In genomic region chr17:81378436-81378835, GRCm38 (mm10) we compare ENCODE assay signal across 34 mouse cellular contexts.
A peak's percentile ranks its signal among the peaks of the same experiment; 100 is the strongest.
DNase-seq lines count a peak whose midpoint lies in the region; ATAC-seq and TF ChIP-seq lines count a peak whose summit lies in the region.
"Had no signal": no experiment of that assay in that cellular context is flagged by ENCODE, and none has a peak within 500 bp of the region (broad histone marks: within the 10 kb centered on the region; RNA-seq: fewer than 3 reads in every experiment).

No protein-coding gene starts in this region.

- H3K36me3 ChIP-seq in lung, embryonic 14.5 days (ENCODE audit: insufficient read depth), result no peaks in the 10 kb centered on the region
- H3K36me3 ChIP-seq: embryonic facial prominence, embryonic 10.5 days; embryonic facial prominence, embryonic 15.5 days; forebrain, embryonic 12.5 days; G1E; hindbrain, embryonic 12.5 days; intestine, embryonic 15.5 days; limb, embryonic 10.5 days; limb, embryonic 15.5 days; lung, embryonic 15.5 days; midbrain, embryonic 12.5 days; neural tube, embryonic 12.5 days had no signal

- no peak for ATAC-seq in lung, embryonic 14.5 days (ENCODE audit: insufficient read depth)
- peak; percentile 75 for ATAC-seq in megakaryocyte progenitor cell, adult 5-6 weeks (replicated peaks; ENCODE audit: poor library complexity)
- ATAC-seq: hindbrain, postnatal 0 days; intestine, embryonic 15.5 days had no signal

- H3K4me2 ChIP-seq in lung, embryonic 14.5 days, result no peak overlapping the region
- H3K4me2 ChIP-seq: embryonic facial prominence, embryonic 15.5 days; forebrain, embryonic 12.5 days; heart, embryonic 15.5 days; hindbrain, embryonic 12.5 days; intestine, embryonic 15.5 days; limb, embryonic 15.5 days; lung, embryonic 15.5 days; midbrain, embryonic 12.5 days; neural tube, embryonic 12.5 days had no signal

- no peaks in the 10 kb centered on the region for H3K9me3 ChIP-seq in lung, embryonic 14.5 days (ENCODE audit: low read depth, low read length)
- H3K9me3 ChIP-seq: embryonic facial prominence, embryonic 10.5 days; embryonic facial prominence, embryonic 15.5 days; forebrain, embryonic 12.5 days; G1E; heart, embryonic 10.5 days; heart, embryonic 15.5 days; hindbrain, embryonic 12.5 days; intestine, embryonic 15.5 days; limb, embryonic 10.5 days; limb, embryonic 15.5 days; lung, embryonic 15.5 days; megakaryocyte, embryonic 14.5 days; midbrain, embryonic 12.5 days; neural tube, embryonic 12.5 days had no signal

- no peak overlapping the region for H3K9ac ChIP-seq in lung, embryonic 14.5 days
- H3K9ac ChIP-seq: embryonic facial prominence, embryonic 15.5 days; forebrain, embryonic 12.5 days; heart, embryonic 15.5 days; hindbrain, embryonic 12.5 days; intestine, embryonic 15.5 days; limb, embryonic 15.5 days; liver, embryonic 14.5 days; lung, embryonic 15.5 days; midbrain, embryonic 12.5 days; neural tube, embryonic 12.5 days had no signal

- TF ChIP-seq CTCF in lung, embryonic 14.5 days (IDR thresholded peaks at IDR 0.05; ENCODE audit: low read depth), result no peak

- peak; percentile 12 for DNase-seq in gastrocnemius, adult 18-20 months (ENCODE audit: low spot score)
- no peak for DNase-seq in gastrocnemius, adult 8-10 months (ENCODE audit: low spot score in 2 of 2)
- DNase-seq in lung, embryonic 14.5 days, result peak; percentile 61
- DNase-seq in lung, postnatal 36 days, result no peak
- no peak for DNase-seq in cerebellum, adult 9-11 months
- no peak for DNase-seq in cerebellum, adult 18-20 months
- DNase-seq: adrenal gland, adult 2 months; cerebellum, adult 11 months; cerebellum, postnatal 14 days; heart, postnatal 36 days; kidney, adult 2 months; kidney, postnatal 10 days; layer of hippocampus, postnatal 36 days; right cerebral cortex, postnatal 4 days; thymus, adult 2 months had no signal

- H3K4me1 ChIP-seq in lung, embryonic 14.5 days (ENCODE audit: insufficient read depth), result no peaks in the 10 kb centered on the region
- H3K4me1 ChIP-seq in brown adipose tissue, adult 24 weeks (ENCODE audit: control insufficient read depth, insufficient read depth, insufficient read length, low read length), result no peaks in the 10 kb centered on the region
- H3K4me1 ChIP-seq: embryonic facial prominence, embryonic 10.5 days; embryonic facial prominence, embryonic 15.5 days; heart, embryonic 10.5 days; heart, embryonic 15.5 days; intestine, embryonic 15.5 days; limb, embryonic 15.5 days; megakaryocyte, embryonic 14.5 days had no signal

- no peaks in the 10 kb centered on the region for H3K27me3 ChIP-seq in lung, embryonic 14.5 days (ENCODE audit: insufficient read depth, low read length)
- H3K27me3 ChIP-seq: embryonic facial prominence, embryonic 15.5 days; forebrain, embryonic 12.5 days; heart, embryonic 15.5 days; hindbrain, embryonic 12.5 days; intestine, embryonic 15.5 days; limb, embryonic 15.5 days; lung, embryonic 15.5 days; megakaryocyte, embryonic 14.5 days; midbrain, embryonic 12.5 days; neural tube, embryonic 12.5 days had no signal

- 63% methylated on average over 7 of the region's 7 CpGs for WGBS in lung, embryonic 14.5 days

- no peak overlapping the region for H3K27ac ChIP-seq in lung, embryonic 14.5 days (ENCODE audit: low read depth)
- peak overlapping the region; percentile 43; the same call in 1 of the 2 replicates for H3K27ac ChIP-seq in brown adipose tissue, adult 24 weeks (replicated peaks; ENCODE audit: low read depth, low read length)
- H3K27ac ChIP-seq: embryonic facial prominence, embryonic 10.5 days; embryonic facial prominence, embryonic 15.5 days; forebrain, embryonic 12.5 days; heart, embryonic 10.5 days; heart, embryonic 15.5 days; hindbrain, embryonic 12.5 days; hindbrain, postnatal 0 days; intestine, embryonic 15.5 days; limb, embryonic 10.5 days; limb, embryonic 15.5 days; liver, embryonic 14.5 days; lung, embryonic 15.5 days; midbrain, embryonic 12.5 days; neural tube, embryonic 12.5 days had no signal

- no peak overlapping the region for H3K4me3 ChIP-seq in lung, embryonic 14.5 days (ENCODE audit: low read depth, low read length)
- H3K4me3 ChIP-seq in brown adipose tissue, adult 24 weeks (ENCODE audit: insufficient read depth, low read depth, low read length), result no peak overlapping the region
- H3K4me3 ChIP-seq: embryonic facial prominence, embryonic 10.5 days; embryonic facial prominence, embryonic 15.5 days; forebrain, embryonic 12.5 days; heart, embryonic 10.5 days; heart, embryonic 15.5 days; hindbrain, embryonic 12.5 days; intestine, embryonic 15.5 days; limb, embryonic 10.5 days; limb, embryonic 15.5 days; lung, embryonic 15.5 days; megakaryocyte, embryonic 14.5 days; midbrain, embryonic 12.5 days; myocyte; neural tube, embryonic 12.5 days had no signal

Comparison
In these comparisons a context has a peak if more than half of its experiments do, and no peak if none do; other contexts are left out.
1. DNase-seq: peak in gastrocnemius, adult 18-20 months (single experiment) and lung, embryonic 14.5 days (single experiment); none in gastrocnemius, adult 8-10 months (0 of 2), lung, postnatal 36 days (single experiment), cerebellum, adult 9-11 months (single experiment) and cerebellum, adult 18-20 months (0 of 2).